Mouse (Mus musculus): ENCODE measurements around the gene Adarb1. TPM values are rescaled to one million over a fixed set of nuclear protein-coding genes. Genes with fewer than 3 reads are reported as not detected.

The Adarb1 gene
- total and polyA plus RNA-seq, 3 experiments = 11.3 to 23.5 (median 14.4) TPM

GRCm38 (mm10) chr10:77435343-77435742 lies 17.3 kb upstream of the Adarb1 start:
- no peak for DNase-seq

- DNase-seq = peak; percentile 46
These were observed 16.5 kb upstream of the Adarb1 start for GRCm38 (mm10) chr10:77434457-77435151.

- DNase-seq = no peak
These were observed 16.0 kb upstream of the Adarb1 start for GRCm38 (mm10) chr10:77434076-77434456.

- DNase-seq = peak; percentile 51
These were observed 12.7 kb upstream of the Adarb1 start for GRCm38 (mm10) chr10:77430771-77431170.

DNA sequence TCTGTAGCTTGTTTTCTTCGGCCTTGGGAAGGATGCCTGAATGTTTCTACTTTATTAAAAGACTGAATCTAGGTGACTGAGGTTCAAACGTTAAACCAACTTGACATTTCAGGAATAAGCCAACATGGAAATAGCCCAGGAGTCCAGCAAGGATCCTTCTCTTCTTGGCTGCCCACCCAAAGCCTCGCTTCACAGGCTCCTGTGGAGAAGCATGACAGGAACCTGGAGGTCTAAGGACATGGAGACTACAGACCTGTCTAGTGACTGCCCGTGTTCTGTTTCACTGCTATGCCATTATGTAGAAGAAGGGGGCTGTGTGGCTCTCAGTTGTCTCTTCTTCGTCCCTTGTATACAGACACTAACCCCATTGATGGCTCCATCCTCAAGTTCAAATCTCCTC lies 11.9 kb upstream of the Adarb1 start:
- no peak for DNase-seq

DNA sequence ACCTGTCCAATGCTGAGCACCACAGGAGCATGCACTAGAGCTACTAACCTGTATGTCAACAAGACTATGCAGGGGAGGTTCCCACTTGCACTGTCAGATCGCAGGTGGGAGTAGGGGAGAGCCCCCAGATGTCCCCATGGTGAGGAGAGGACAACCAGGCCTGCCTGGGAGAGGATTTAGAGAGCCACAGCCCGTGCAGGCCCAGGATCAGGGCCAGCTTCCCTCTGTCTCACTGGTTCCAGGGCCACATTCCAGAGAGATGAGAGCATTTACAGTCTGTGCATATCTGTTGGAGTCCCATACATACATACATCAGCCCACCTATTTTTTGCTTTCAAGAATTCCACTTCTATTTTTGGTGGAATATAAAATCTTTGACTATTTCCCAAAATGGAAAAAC lies 9.5 kb upstream of the Adarb1 start:
- peak; percentile 43 for DNase-seq

DNA sequence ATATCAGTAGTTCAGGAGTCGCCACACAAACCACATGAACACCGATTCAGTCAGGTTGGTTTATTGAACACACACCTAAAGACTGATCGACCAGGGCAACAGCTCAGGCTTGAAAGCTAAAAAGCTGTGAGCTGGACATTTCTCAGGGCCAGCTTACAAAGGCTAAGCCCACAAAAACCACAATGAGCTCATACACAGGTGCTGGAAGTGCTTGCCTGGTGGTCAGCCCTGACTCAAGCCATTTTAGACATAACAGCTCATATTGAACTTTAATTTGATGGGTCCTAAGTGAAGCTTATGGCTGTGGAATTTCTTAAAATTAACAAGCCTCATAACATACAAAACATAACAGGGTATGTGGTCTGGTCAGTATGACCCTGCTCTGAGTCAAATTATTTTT lies 2.1 kb upstream of the Adarb1 start:
- no peak for DNase-seq

DNA sequence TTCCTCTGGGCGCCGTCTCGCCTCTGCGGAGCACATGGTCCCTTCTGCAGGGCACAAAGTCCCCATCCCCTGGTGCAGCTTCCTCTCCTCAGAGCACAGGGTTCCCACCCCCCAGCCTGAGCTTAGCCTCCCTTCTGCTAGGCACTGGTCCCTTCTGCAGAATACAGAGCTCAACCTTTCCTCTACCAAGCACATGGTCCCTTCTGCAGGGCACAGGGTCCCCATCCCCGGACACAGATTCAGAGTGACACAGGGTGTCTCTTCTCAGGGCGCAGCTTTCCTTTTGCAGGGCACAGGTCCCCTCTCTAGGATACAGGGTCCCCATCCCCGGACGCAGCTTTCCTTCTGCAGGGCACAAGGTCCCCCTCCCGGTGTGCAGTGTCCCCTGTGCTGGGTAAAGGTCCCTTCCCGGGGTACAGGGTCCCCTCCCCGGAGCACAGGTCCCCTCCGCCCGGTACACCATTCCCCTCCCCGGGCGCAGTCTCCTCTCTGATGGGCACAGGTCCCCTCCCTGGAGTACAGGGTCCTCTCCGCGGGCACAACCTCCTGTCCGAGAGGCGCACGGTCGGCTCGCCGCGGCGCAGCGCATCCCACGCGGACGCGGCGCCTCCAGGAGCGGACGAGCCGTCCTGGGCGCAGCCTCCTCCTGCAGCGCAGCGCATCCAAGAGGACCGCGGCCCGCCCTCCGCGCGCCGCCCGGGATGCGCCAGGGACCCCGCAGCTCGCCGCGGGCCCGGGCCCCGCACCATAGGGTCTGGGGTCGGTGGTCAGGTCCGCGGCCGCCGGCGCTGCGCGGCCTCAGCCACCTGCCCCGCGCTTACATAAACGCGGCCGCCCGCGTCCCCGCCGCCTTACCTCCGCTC lies 599 bp downstream of the Adarb1 start:
- peak; percentile 19 for DNase-seq

DNA sequence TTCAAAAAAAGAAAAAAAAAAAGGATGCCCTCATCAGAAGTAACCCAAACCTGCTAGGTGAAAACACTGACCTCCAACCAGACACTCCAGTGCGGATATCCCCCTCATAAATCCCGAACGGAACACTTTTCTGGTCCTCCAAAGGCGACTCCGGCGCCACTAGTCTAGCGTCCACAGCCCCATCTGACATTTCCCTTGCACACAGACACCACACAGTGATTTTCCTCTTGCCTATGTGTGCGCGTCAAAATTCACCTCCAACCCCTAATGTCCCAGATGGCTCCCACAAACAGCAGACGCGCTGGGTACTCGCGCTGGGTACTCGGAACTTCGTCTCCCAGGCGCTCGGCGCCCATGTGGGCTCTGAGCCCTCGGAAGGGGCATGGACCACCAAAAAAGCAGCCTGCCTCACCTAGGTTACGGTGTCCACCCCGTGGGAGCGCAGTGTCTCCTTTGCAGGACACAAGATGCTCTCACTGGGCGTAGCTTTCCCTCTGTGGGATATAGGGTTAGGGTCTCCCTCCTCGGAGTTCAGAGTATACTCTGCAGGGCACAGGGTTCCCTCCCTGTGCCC lies 1.3 kb downstream of the Adarb1 start:
- peak; percentile 20 for DNase-seq

- peak; percentile 22 for DNase-seq
These were observed 2.2 kb downstream of the Adarb1 start for GRCm38 (mm10) chr10:77415867-77416266.

DNA sequence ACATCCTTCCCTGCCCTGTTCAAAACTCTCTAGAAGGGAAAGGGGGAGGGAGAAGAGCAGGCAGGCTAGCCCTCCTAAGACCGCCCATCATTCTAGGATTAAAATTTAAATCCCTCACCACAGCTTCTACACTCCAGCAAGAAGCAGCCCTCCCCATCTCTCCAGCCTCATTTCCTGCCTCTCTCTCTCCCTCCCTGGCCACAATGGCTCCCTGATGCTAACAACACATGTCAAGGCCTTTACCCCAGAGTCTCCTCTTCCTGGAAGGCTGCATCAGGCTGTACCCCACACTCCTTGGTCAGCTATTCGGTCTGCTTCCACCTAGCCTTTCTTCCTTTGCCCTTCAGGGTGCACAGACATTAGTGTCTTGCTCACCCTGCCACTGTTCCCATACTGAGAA lies 4.3 kb downstream of the Adarb1 start:
- no peak for DNase-seq

GRCm38 (mm10) chr10:77409154-77409553 lies 8.9 kb downstream of the Adarb1 start:
- DNase-seq = peak; percentile 31

DNA sequence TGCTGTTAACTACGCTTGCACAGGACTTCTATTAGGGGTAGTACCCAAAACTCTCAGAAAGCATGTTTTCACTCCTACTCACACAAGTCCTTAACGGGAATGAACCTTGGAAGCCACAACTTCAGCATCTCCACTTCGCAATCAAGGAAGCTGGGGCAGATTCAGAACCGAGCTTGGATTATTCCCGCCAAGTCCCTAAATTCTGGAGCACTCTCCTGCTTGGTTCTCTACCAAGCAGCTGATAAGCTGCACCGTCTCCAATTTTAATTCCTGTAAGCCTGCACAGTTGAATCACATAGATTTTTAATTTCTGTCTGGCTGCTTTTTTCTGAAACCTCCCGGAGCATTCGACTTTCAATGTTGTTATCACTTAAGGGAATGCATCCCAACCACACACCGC lies 9.8 kb downstream of the Adarb1 start:
- DNase-seq = no peak

GRCm38 (mm10) chr10:77406486-77406885 lies 11.6 kb downstream of the Adarb1 start:
- peak; percentile 59 for DNase-seq

DNA sequence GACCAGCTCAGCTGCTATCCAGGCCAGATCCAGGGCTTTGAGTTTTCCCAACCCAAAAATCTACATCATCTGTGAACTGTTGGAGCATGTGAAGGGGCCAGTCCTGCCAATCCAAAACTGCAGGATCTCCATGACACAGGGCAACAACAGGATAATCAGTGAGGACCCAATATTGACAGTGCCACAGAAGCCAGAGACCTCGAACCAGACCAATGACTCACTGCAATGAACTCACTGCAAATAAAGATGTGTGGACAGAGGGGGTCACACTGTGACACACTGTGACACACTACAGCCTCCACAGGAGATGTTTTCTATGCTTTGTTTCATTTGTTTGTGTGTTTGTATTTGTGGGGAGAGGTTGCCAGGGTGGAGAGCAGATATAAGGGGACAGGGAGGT lies 15.6 kb downstream of the Adarb1 start:
- DNase-seq = peak; percentile 40

- no peak for DNase-seq
These were observed 17.0 kb downstream of the Adarb1 start for GRCm38 (mm10) chr10:77401039-77401438.

- DNase-seq = no peak
These were observed 18.1 kb downstream of the Adarb1 start for GRCm38 (mm10) chr10:77399938-77400337.

GRCm38 (mm10) chr10:77398082-77398481 lies 20.0 kb downstream of the Adarb1 start:
- peak; percentile 68 for DNase-seq

GRCm38 (mm10) chr10:77397056-77397642 lies 20.9 kb downstream of the Adarb1 start:
- peak; percentile 17 for DNase-seq

GRCm38 (mm10) chr10:77396015-77396414 lies 22.1 kb downstream of the Adarb1 start:
- DNase-seq = peak; percentile 54

GRCm38 (mm10) chr10:77391072-77391471 lies 27.0 kb downstream of the Adarb1 start:
- DNase-seq = no peak

DNA sequence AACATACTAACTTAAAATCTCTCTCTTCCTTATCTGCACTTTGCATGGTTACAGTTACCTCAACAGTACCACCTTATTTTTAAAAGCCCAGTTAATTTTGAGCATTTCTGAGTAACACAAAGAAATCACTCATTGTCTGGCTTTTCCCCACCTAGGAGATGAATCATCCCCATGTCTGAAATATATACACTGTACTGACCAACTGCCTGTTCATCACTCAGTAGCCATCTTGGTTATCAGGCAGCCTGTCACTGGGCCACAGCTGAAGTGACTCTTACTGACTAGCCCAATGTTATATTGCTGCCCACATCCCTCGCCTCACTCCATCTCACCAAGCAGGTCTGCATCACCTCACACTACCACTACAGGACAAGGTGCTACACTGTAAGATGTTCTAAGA lies 30.5 kb downstream of the Adarb1 start:
- no peak for DNase-seq

GRCm38 (mm10) chr10:77385731-77386130 lies 32.3 kb downstream of the Adarb1 start:
- DNase-seq = no peak
